Mouse (Mus musculus) heart, embryonic 10.5 days (tissue): ENCODE results near the gene Gm20388. TPM values are rescaled to one million over a fixed set of nuclear protein-coding genes. Genes with fewer than 3 reads are reported as not detected.

ENCODE experiments used
- DNase-seq: peaks from one replicate; pipeline ENCODE4 v3.0.0-alpha.2; 2017; ENCODE audit warnings: low spot score
- H3K27ac ChIP-seq: fragments of 300-500 bp; sonication (generic); 2 replicates; pipeline ENCODE4 v1.5.1; 2016; ENCODE audit warnings: mild to moderate bottlenecking
- H3K27me3 ChIP-seq: fragments of 300-500 bp; sonication (generic); 2 replicates; pipeline ENCODE4 v1.6.1; 2016; ENCODE audit warnings: mild to moderate bottlenecking; ENCODE audit not compliant: poor library complexity, insufficient read depth, severe bottlenecking
- H3K36me3 ChIP-seq: fragments of 300-500 bp; sonication (generic); 2 replicates; pipeline ENCODE4 v1.6.1; 2016; ENCODE audit warnings: mild to moderate bottlenecking, moderate library complexity
- H3K4me1 ChIP-seq: fragments of 300-500 bp; sonication (generic); 2 replicates; pipeline ENCODE4 v1.6.1; 2016; ENCODE audit warnings: mild to moderate bottlenecking
- H3K4me3 ChIP-seq: fragments of 300-500 bp; sonication (generic); 2 replicates; pipeline ENCODE4 v1.5.1; 2016; ENCODE audit warnings: mild to moderate bottlenecking, moderate library complexity
- H3K9me3 ChIP-seq: fragments of 300-500 bp; sonication (generic); 2 replicates; pipeline ENCODE4 v1.6.1; 2016; ENCODE audit warnings: mild to moderate bottlenecking, moderate library complexity
- WGBS: fragments of 180-500 bp; shearing (Covaris S2); methylation state at CpG from one replicate; pipeline ENCODE4 v1.1.7; 2016; 5-methylcytosine and 5-hydroxymethylcytosine counted together
- polyA plus RNA-seq: library from polyadenylated mRNA; unstranded; fragments of >200 nt; fragmentation: Nextera tagmentation; extraction: Ambion mirVana; gene quantifications from 2 replicates; pipeline ENCODE4 v1.2.1, GENCODE M21; 2016

The Gm20388 gene
- polyA plus RNA-seq, 1 experiment from 2014 or later: 4.5 TPM

- H3K36me3 ChIP-seq: peaks cover 92% of the 10 kb centered on the region
- WGBS: 94% methylated on average over 11 of the region's 11 CpGs
- H3K4me3 ChIP-seq: no peak overlapping the region
Measured at GRCm38 (mm10) chr8:122896317-122896716, 2985.7 kb downstream of the Gm20388 start.

DNA sequence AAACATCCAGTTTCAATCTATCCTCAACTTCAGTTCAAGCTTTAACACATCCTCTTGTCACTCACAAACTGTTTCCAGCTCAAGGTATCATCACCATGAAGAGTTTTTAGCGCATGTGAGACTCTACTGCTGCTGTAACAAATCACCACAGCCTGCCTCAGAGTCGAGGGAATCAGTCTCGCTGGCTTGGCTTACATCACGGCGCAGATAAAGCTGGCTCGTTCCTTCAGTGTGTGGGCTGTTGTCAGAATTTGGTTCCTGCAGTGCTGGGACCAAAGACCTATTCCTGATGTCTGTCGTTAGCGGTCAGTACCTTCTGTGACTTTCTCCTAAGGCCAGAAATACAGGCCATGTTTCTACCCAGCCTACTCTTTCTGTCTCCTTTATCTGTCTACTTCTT lies 2986.6 kb downstream of the Gm20388 start:
- 80% methylated on average over 8 of the region's 8 CpGs for WGBS
- H3K27ac ChIP-seq: no peak overlapping the region
- no peak overlapping the region for H3K4me3 ChIP-seq
- H3K27me3 ChIP-seq: no peaks in the 10 kb centered on the region
- H3K9me3 ChIP-seq: no peaks in the 10 kb centered on the region
- no peak for DNase-seq
- peaks cover 83% of the 10 kb centered on the region for H3K36me3 ChIP-seq
- H3K4me1 ChIP-seq: peaks cover 26% of the 10 kb centered on the region

More at GRCm38 (mm10) chr8:122896317-122896716, 2985.7 kb downstream of the Gm20388 start:
- no peak for DNase-seq
- no peaks in the 10 kb centered on the region for H3K9me3 ChIP-seq
- H3K27me3 ChIP-seq: no peaks in the 10 kb centered on the region
- H3K27ac ChIP-seq: no peak overlapping the region
- H3K4me1 ChIP-seq: peaks cover 20% of the 10 kb centered on the region

GRCm38 (mm10) chr8:122898018-122898417 lies 2987.4 kb downstream of the Gm20388 start:
- Histone ChIP-seq H3K4me1 (peaks cover 34% of the 10 kb centered on the region), H3K4me3 (no peak overlapping the region), H3K27ac (no peak overlapping the region), H3K36me3 (peaks cover 75% of the 10 kb centered on the region), H3K9me3 (no peaks in the 10 kb centered on the region), H3K27me3 (no peaks in the 10 kb centered on the region)
- DNase-seq: no peak
- WGBS: 48% methylated on average over 4 of the region's 4 CpGs

DNA sequence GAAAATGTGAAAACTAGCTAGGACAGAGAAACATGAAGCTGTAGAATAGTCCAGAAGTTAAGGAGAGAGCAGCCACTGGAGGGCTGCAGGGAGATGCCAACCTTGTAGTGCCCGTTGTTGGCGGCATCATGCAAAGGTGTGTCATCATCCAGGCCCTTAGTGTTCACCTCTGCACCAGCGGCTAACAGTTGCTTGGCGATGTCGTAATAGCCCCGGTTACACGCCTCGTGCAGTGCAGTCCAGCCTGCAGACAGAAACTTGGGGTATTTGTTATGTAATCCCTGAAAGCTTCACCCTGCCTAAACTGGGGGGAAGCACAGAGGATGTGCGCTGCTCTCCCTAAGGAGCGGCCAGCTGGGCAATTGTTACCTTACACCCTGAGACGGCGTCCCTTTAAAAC lies 2987.8 kb downstream of the Gm20388 start:
- no peak for DNase-seq
- WGBS: 96% methylated on average over 12 of the region's 12 CpGs
- H3K27me3 ChIP-seq: no peaks in the 10 kb centered on the region
- H3K9me3 ChIP-seq: no peaks in the 10 kb centered on the region
- no peak overlapping the region for H3K4me3 ChIP-seq
- peaks cover 71% of the 10 kb centered on the region for H3K36me3 ChIP-seq
- peaks cover 34% of the 10 kb centered on the region for H3K4me1 ChIP-seq
- H3K27ac ChIP-seq: no peak overlapping the region

GRCm38 (mm10) chr8:122899085-122899484 lies 2988.4 kb downstream of the Gm20388 start:
- WGBS: 57% methylated on average over 5 of the region's 5 CpGs
- Histone ChIP-seq H3K27ac (no peak overlapping the region), H3K36me3 (peaks cover 64% of the 10 kb centered on the region), H3K4me1 (peaks cover 34% of the 10 kb centered on the region), H3K9me3 (no peaks in the 10 kb centered on the region), H3K27me3 (no peaks in the 10 kb centered on the region), H3K4me3 (no peak overlapping the region)
- no peak for DNase-seq

- no peak overlapping the region for H3K4me3 ChIP-seq
- peaks cover 41% of the 10 kb centered on the region for H3K36me3 ChIP-seq
- no peak overlapping the region for H3K27ac ChIP-seq
- no peaks in the 10 kb centered on the region for H3K27me3 ChIP-seq
- no peak for DNase-seq
- H3K9me3 ChIP-seq: no peaks in the 10 kb centered on the region
- H3K4me1 ChIP-seq: peaks cover 39% of the 10 kb centered on the region
- 92% methylated on average over 7 of the region's 7 CpGs for WGBS
Measured at GRCm38 (mm10) chr8:122901476-122901875, 2990.8 kb downstream of the Gm20388 start.

DNA sequence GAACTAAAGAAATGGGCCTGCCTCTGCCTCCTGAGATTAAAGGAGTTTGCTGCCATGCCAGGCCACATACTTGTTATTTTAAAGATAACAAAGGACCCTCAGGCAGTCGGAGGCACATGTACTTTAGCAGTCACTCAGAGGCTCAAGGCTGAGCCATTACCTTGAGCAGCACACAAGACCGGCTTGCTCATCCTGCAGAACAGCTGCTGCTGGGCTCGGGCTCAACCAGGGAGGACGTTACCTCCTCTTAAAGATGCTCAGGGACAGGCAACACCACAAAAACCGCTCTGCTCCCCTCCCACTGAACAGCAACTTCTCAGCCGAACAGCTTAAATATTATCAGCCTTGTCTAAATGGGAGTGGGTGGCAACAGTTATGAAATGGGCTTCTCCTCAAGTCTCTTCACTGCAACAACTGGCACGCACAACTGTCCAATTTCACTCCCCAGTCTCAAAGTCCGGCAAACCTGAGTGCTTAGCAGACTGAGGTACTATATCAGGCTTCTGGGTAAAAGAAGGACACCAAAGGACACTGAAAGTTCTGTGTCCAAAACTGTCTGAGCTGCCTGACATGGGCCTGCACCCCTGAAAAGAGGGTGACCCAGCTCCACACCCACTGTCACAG lies 2991.4 kb downstream of the Gm20388 start:
- Histone ChIP-seq H3K36me3 (peaks cover 37% of the 10 kb centered on the region), H3K4me3 (no peak overlapping the region), H3K9me3 (no peaks in the 10 kb centered on the region), H3K27me3 (no peaks in the 10 kb centered on the region), H3K4me1 (peaks cover 41% of the 10 kb centered on the region), H3K27ac (no peak overlapping the region)
- 82% methylated on average over 8 of the region's 8 CpGs for WGBS
- DNase-seq: no peak

DNA sequence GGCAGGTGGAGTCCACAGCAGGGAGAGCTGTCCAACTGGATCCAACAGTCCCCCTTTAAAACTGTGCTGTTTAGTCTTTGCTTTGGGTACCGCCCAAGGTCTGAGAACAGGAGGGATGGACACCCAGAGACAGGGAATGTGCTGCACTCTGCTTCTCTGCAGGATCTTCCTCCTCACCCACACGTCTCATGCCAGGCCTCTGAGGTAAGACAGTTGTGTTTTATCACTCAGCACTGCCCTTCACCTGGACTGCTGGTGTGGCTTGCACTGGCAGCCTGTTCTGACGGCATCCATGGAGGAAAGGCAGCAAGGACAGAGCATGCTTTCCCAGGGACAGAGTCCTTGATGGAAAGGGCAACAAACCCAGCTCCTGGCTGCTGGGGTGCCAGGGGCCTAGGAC lies 2991.9 kb downstream of the Gm20388 start:
- no peak overlapping the region for H3K27ac ChIP-seq
- 58% methylated on average over 3 of the region's 3 CpGs for WGBS
- H3K9me3 ChIP-seq: no peaks in the 10 kb centered on the region
- peaks cover 41% of the 10 kb centered on the region for H3K4me1 ChIP-seq
- H3K27me3 ChIP-seq: no peaks in the 10 kb centered on the region
- H3K4me3 ChIP-seq: no peak overlapping the region
- H3K36me3 ChIP-seq: peaks cover 37% of the 10 kb centered on the region
- DNase-seq: no peak

GRCm38 (mm10) chr8:122903002-122903401 lies 2992.4 kb downstream of the Gm20388 start:
- no peak for DNase-seq
- H3K27ac ChIP-seq: no peak overlapping the region
- H3K36me3 ChIP-seq: peaks cover 37% of the 10 kb centered on the region
- no peaks in the 10 kb centered on the region for H3K27me3 ChIP-seq
- 85% methylated on average over 5 of the region's 5 CpGs for WGBS
- H3K9me3 ChIP-seq: no peaks in the 10 kb centered on the region
- no peak overlapping the region for H3K4me3 ChIP-seq
- H3K4me1 ChIP-seq: peaks cover 40% of the 10 kb centered on the region

GRCm38 (mm10) chr8:122904496-122904895 lies 2993.9 kb downstream of the Gm20388 start:
- DNase-seq: no peak
- Histone ChIP-seq H3K27ac (no peak overlapping the region), H3K9me3 (no peaks in the 10 kb centered on the region), H3K4me1 (peaks cover 26% of the 10 kb centered on the region), H3K4me3 (no peak overlapping the region), H3K27me3 (no peaks in the 10 kb centered on the region), H3K36me3 (peaks cover 29% of the 10 kb centered on the region)
- 91% methylated on average over 11 of the region's 11 CpGs for WGBS

DNA sequence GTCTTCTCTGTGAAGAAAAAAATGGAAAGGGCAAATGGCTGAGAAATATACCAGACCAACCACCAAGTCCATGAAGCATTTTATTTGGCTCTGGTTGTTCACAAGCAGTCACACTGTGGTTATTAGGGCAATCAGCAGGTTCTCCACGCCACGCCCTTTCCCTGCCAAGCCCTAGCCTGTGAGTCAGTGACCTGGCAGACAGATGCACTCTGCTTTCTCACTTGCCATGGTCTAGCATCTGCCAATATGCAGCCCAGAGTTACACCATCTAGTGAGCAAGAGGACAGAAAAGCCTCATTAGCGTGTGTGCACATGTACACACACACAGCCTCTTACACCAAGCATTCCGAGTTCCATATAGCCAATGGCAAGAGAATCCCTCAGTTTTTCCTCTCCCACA lies 2994.7 kb downstream of the Gm20388 start:
- 93% methylated on average over 4 of the region's 4 CpGs for WGBS
- no peak for DNase-seq
- peaks cover 21% of the 10 kb centered on the region for H3K4me1 ChIP-seq
- H3K9me3 ChIP-seq: no peaks in the 10 kb centered on the region
- H3K27me3 ChIP-seq: no peaks in the 10 kb centered on the region
- H3K36me3 ChIP-seq: peaks cover 24% of the 10 kb centered on the region
- H3K4me3 ChIP-seq: no peak overlapping the region
- H3K27ac ChIP-seq: no peak overlapping the region

GRCm38 (mm10) chr8:122906463-122907021 lies 2995.9 kb downstream of the Gm20388 start:
- Histone ChIP-seq H3K27me3 (no peaks in the 10 kb centered on the region), H3K4me3 (no peak overlapping the region), H3K36me3 (peaks cover 22% of the 10 kb centered on the region), H3K4me1 (peaks cover 21% of the 10 kb centered on the region), H3K9me3 (no peaks in the 10 kb centered on the region), H3K27ac (no peak overlapping the region)
- 38% methylated on average over 6 of the region's 6 CpGs for WGBS
- peak; percentile 88 for DNase-seq

DNA sequence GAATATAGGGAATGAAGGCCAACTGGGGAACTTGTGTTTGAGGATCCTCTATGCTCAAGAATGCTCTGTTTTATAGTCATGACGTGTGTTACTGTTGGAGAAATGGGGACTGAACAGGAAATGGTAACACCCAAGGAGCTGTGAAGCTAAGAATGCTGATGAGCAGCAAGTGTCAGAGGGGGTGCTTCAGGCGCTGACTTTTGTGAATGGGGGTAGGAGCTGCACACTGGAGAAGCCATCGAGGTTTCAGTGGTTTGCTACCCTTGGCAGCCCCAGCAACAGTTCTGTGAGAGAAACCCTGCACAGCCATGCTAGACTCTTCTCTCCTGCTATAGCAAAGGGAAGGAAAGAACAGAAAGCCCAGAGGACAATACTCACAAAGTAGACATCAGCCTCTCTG lies 3001.5 kb downstream of the Gm20388 start:
- H3K4me3 ChIP-seq: no peak overlapping the region
- H3K36me3 ChIP-seq: peaks cover 47% of the 10 kb centered on the region
- no peaks in the 10 kb centered on the region for H3K9me3 ChIP-seq
- H3K4me1 ChIP-seq: peaks cover 27% of the 10 kb centered on the region
- H3K27ac ChIP-seq: no peak overlapping the region
- WGBS: 76% methylated on average over 3 of the region's 3 CpGs
- H3K27me3 ChIP-seq: no peaks in the 10 kb centered on the region
- no peak for DNase-seq

- 79% methylated on average over 4 of the region's 4 CpGs for WGBS
- H3K27me3 ChIP-seq: no peaks in the 10 kb centered on the region
- no peak overlapping the region for H3K27ac ChIP-seq
- H3K9me3 ChIP-seq: no peaks in the 10 kb centered on the region
- H3K36me3 ChIP-seq: peaks cover 40% of the 10 kb centered on the region
- peaks cover 34% of the 10 kb centered on the region for H3K4me1 ChIP-seq
- no peak for DNase-seq
- H3K4me3 ChIP-seq: no peak overlapping the region
Measured at GRCm38 (mm10) chr8:122912871-122913270, 3002.2 kb downstream of the Gm20388 start.
